Mouse (Mus musculus) CD8-positive naive resting alpha-beta T cell, adult 2 months (primary cell): ENCODE measurements around the gene 4930402H24Rik.

Experiments used
- DNase-seq, 2 experiments: peaks; one replicate each; pipeline ENCODE4 v3.0.0; 2022; ENCODE audit warnings: low read depth in 2 of 2, low spot score in 2 of 2

The 4930402H24Rik gene

GRCm38 (mm10) chr2:130735281-130735680, 170.9 kb downstream of the 4930402H24Rik start:
- no peak for DNase-seq

GRCm38 (mm10) chr2:130733444-130733843, 172.8 kb downstream of the 4930402H24Rik start:
- DNase-seq, result no peak

GRCm38 (mm10) chr2:130731855-130732254, 174.4 kb downstream of the 4930402H24Rik start:
- DNase-seq, result no peak

GRCm38 (mm10) chr2:130730746-130731145, 175.5 kb downstream of the 4930402H24Rik start:
- DNase-seq, result no peak

GRCm38 (mm10) chr2:130728906-130729585, 177.2 kb downstream of the 4930402H24Rik start:
- DNase-seq, result no peak

GRCm38 (mm10) chr2:130727752-130728151, 178.5 kb downstream of the 4930402H24Rik start:
- DNase-seq, result no peak

- DNase-seq, result no peak
Measured at GRCm38 (mm10) chr2:130724369-130724768, 181.8 kb downstream of the 4930402H24Rik start.

GRCm38 (mm10) chr2:130717951-130718350, 188.3 kb downstream of the 4930402H24Rik start:
- DNase-seq, result no peak

GRCm38 (mm10) chr2:130707057-130707456, 199.1 kb downstream of the 4930402H24Rik start:
- no peak for DNase-seq

GRCm38 (mm10) chr2:130706602-130707001, 199.6 kb downstream of the 4930402H24Rik start:
- no peak for DNase-seq

GRCm38 (mm10) chr2:130705178-130705577, 201.0 kb downstream of the 4930402H24Rik start:
- DNase-seq, result no peak

- no peak for DNase-seq
Measured at GRCm38 (mm10) chr2:130704040-130705001, 201.9 kb downstream of the 4930402H24Rik start.

GRCm38 (mm10) chr2:130697821-130698266, 208.4 kb downstream of the 4930402H24Rik start:
- DNase-seq, result no peak

GRCm38 (mm10) chr2:130697153-130697810, 208.9 kb downstream of the 4930402H24Rik start, which contains the start of gene Slc4a11:
TSS of gene Slc4a11 (minus strand) at chr2:130697519.
- peak; percentile 30 to 48 for DNase-seq

GRCm38 (mm10) chr2:130696700-130697152, 209.5 kb downstream of the 4930402H24Rik start:
- DNase-seq, result peak in 1 of 2 experiments; percentile 18

GRCm38 (mm10) chr2:130693563-130693962, 212.6 kb downstream of the 4930402H24Rik start:
- no peak for DNase-seq

- no peak for DNase-seq
Measured at GRCm38 (mm10) chr2:130689011-130689410, 217.2 kb downstream of the 4930402H24Rik start.

- DNase-seq, result no peak
Measured at GRCm38 (mm10) chr2:130685426-130685825, 220.8 kb downstream of the 4930402H24Rik start.

- no peak for DNase-seq
Measured at GRCm38 (mm10) chr2:130681531-130681930, 224.7 kb downstream of the 4930402H24Rik start.

- no peak for DNase-seq
Measured at GRCm38 (mm10) chr2:130679899-130680298, 226.3 kb downstream of the 4930402H24Rik start.

- DNase-seq, result no peak
Measured at GRCm38 (mm10) chr2:130679154-130679553, 227.1 kb downstream of the 4930402H24Rik start.
